Mouse (Mus musculus) cortical plate, adult 2 months (tissue): ENCODE data around the gene Gm17416.

ENCODE experiments used
- CTCF ChIP-seq: fragments of 200-500 bp; IDR thresholded peaks from 2 replicates; pipeline ENCODE4 v1.5.1; 2011; ENCODE audit warnings: mild to moderate bottlenecking, control low read depth, low read length; ENCODE audit not compliant: insufficient read depth; ENCODE audit errors: extremely low read depth
- POLR2A ChIP-seq: fragments of 200-500 bp; IDR thresholded peaks from 2 replicates; pipeline ENCODE4 v1.6.1; 2011; ENCODE audit warnings: mild to moderate bottlenecking, low read length, control low read depth; ENCODE audit not compliant: insufficient read depth; ENCODE audit errors: extremely low read depth

GRCm38 (mm10) chr2:152617374-152617773, 48.2 kb downstream of the Gm17416 start:
- TF ChIP-seq CTCF (0 out of 2 replicates have a peak, but pooled peaks have one; percentile 12), POLR2A (no peak)
